Mouse (Mus musculus) CH12.LX (cell line): ENCODE measurements around the gene Galnt3. TPM values are rescaled to one million over a fixed set of nuclear protein-coding genes. Genes with fewer than 3 reads are reported as not detected.

Experiments used
- DNase-seq: peaks from one replicate; pipeline ENCODE4 v3.0.0-alpha.2; 2013; ENCODE audit errors: extremely low read depth
- H3K27ac ChIP-seq: 2 replicates; pipeline ENCODE4 v1.5.1; 2012; ENCODE audit warnings: low read depth, mild to moderate bottlenecking, control low read depth, moderate library complexity; ENCODE audit not compliant: insufficient read depth
- H3K27me3 ChIP-seq: replicated peaks from 2 replicates; pipeline ENCODE3; 2012; ENCODE audit warnings: inconsistent platforms
- H3K36me3 ChIP-seq, 2 experiments: replicated peaks in 1 of 2; 2 replicates each; pipeline versions ENCODE3 to v1.6.1; 2012; ENCODE audit warnings: inconsistent platforms in 1 of 2, low read length in 1 of 2, mild to moderate bottlenecking in 1 of 2, mixed read lengths in 1 of 2, moderate library complexity in 1 of 2; ENCODE audit not compliant: control insufficient read depth in 1 of 2, insufficient read depth in 1 of 2
- H3K4me1 ChIP-seq, 2 experiments: 2 replicates each; pipeline ENCODE4 v1.6.1; 2012; ENCODE audit warnings: inconsistent platforms in 1 of 2, moderate library complexity in 1 of 2; ENCODE audit not compliant: insufficient read depth in 2 of 2, control insufficient read depth in 1 of 2
- H3K4me2 ChIP-seq: 2 replicates; pipeline ENCODE4 v1.6.1; 2012; ENCODE audit warnings: low read depth, mild to moderate bottlenecking, control low read depth; ENCODE audit not compliant: poor library complexity, insufficient read depth, severe bottlenecking
- H3K4me3 ChIP-seq, 3 experiments: fragments of 150-350 bp in 1 of 3; sonication (generic) in 1 of 3; replicated peaks in 1 of 3; 2 replicates each; pipeline versions ENCODE3 to v1.5.1; 2011 to 2012; ENCODE audit warnings: low read depth in 2 of 3, low read length in 2 of 3, mild to moderate bottlenecking in 2 of 3, moderate library complexity in 2 of 3, control low read depth in 1 of 3, improper control_type of control experiment in 1 of 3, inconsistent platforms in 1 of 3, mixed read lengths in 1 of 3; ENCODE audit not compliant: poor library complexity in 1 of 3
- H3K79me2 ChIP-seq: replicated peaks from 2 replicates; pipeline ENCODE4 v1.6.1; 2012; ENCODE audit warnings: mild to moderate bottlenecking, moderate library complexity; ENCODE audit not compliant: control insufficient read depth, poor library complexity, insufficient read depth, severe bottlenecking; ENCODE audit errors: extremely low read depth
- H3K9ac ChIP-seq: 2 replicates; pipeline ENCODE4 v1.6.1; 2012; ENCODE audit warnings: low read depth, mild to moderate bottlenecking, control low read depth, moderate library complexity; ENCODE audit not compliant: insufficient read depth
- H3K9me3 ChIP-seq: replicated peaks from 2 replicates; pipeline ENCODE3; 2012; ENCODE audit warnings: low read length, inconsistent platforms, mixed read lengths
- CHD1 ChIP-seq: IDR thresholded peaks from 2 replicates; pipeline ENCODE4 v1.6.1; 2012; ENCODE audit warnings: low read depth, low read length, improper control_type of control experiment, inconsistent platforms
- CHD2 ChIP-seq: IDR thresholded peaks from 2 replicates; pipeline ENCODE4 v1.6.1; 2011; ENCODE audit warnings: low read length, improper control_type of control experiment
- CTCF ChIP-seq, 2 experiments: IDR thresholded peaks in 1 of 2; conservative IDR thresholded peaks in 1 of 2; 2 replicates each; pipeline ENCODE4 v1.5.1; 2011 to 2012; ENCODE audit warnings: low read depth in 2 of 2, low read length in 2 of 2, improper control_type of control experiment in 1 of 2, inconsistent platforms in 1 of 2, mild to moderate bottlenecking in 1 of 2, moderate library complexity in 1 of 2
- E2F4 ChIP-seq: IDR thresholded peaks from 2 replicates; pipeline ENCODE4 v1.6.1; 2011; ENCODE audit warnings: low read depth, low read length, improper control_type of control experiment; ENCODE audit not compliant: insufficient replicate concordance
- EP300 ChIP-seq: IDR thresholded peaks from 2 replicates; pipeline ENCODE4 v1.6.1; 2011; ENCODE audit warnings: low read length, improper control_type of control experiment
- ETS1 ChIP-seq: conservative IDR thresholded peaks from 2 replicates; pipeline ENCODE4 v1.6.1; 2012; ENCODE audit warnings: low read depth, mild to moderate bottlenecking, inconsistent platforms, low read length, improper control_type of control experiment, moderate library complexity
- HCFC1 ChIP-seq: IDR thresholded peaks from 2 replicates; pipeline ENCODE4 v1.6.1; 2012; ENCODE audit warnings: low read depth, mild to moderate bottlenecking, inconsistent platforms, low read length, improper control_type of control experiment
- JUN ChIP-seq: IDR thresholded peaks from 2 replicates; pipeline ENCODE4 v1.6.1; 2011; ENCODE audit warnings: low read depth, mild to moderate bottlenecking, low read length, improper control_type of control experiment, moderate library complexity; ENCODE audit not compliant: insufficient read depth
- JUND ChIP-seq: conservative IDR thresholded peaks from 2 replicates; pipeline ENCODE4 v1.6.1; 2011; ENCODE audit warnings: low read depth, low read length, improper control_type of control experiment
- MAFK ChIP-seq: IDR thresholded peaks from 2 replicates; pipeline ENCODE4 v1.6.1; 2011; ENCODE audit warnings: low read length, improper control_type of control experiment; ENCODE audit not compliant: insufficient replicate concordance
- MAX ChIP-seq: IDR thresholded peaks from 2 replicates; pipeline ENCODE4 v1.6.1; 2011; ENCODE audit warnings: low read length, improper control_type of control experiment
- MXI1 ChIP-seq: IDR thresholded peaks from 2 replicates; pipeline ENCODE4 v1.6.1; 2011; ENCODE audit warnings: mild to moderate bottlenecking, low read depth, low read length, improper control_type of control experiment
- MYC ChIP-seq: IDR thresholded peaks from 2 replicates; pipeline ENCODE4 v1.6.1; 2011; ENCODE audit warnings: low read depth, mild to moderate bottlenecking, improper control_type of control experiment, low read length
- NELFE ChIP-seq: IDR thresholded peaks from 2 replicates; pipeline ENCODE4 v1.6.1; 2011; ENCODE audit warnings: low read depth, low read length, improper control_type of control experiment
- NRF1 ChIP-seq: IDR thresholded peaks from 2 replicates; pipeline ENCODE4 v1.6.1; 2014; ENCODE audit warnings: low read depth, mild to moderate bottlenecking, inconsistent platforms, low read length, improper control_type of control experiment, moderate library complexity
- PAX5 ChIP-seq: IDR thresholded peaks from 2 replicates; pipeline ENCODE4 v1.6.1; 2012; ENCODE audit warnings: low read length, inconsistent platforms, mixed read lengths
- POLR2A ChIP-seq: IDR thresholded peaks from 2 replicates; pipeline ENCODE4 v1.6.1; 2011; ENCODE audit warnings: low read depth, mild to moderate bottlenecking, improper control_type of control experiment, low read length
- RAD21 ChIP-seq: IDR thresholded peaks from 2 replicates; pipeline ENCODE4 v1.6.1; 2011; ENCODE audit warnings: low read depth, mild to moderate bottlenecking, low read length, improper control_type of control experiment, moderate library complexity
- SIN3A ChIP-seq: IDR thresholded peaks from 2 replicates; pipeline ENCODE4 v1.6.1; 2012; ENCODE audit warnings: low read length, improper control_type of control experiment, inconsistent platforms
- SMC3 ChIP-seq: IDR thresholded peaks from 2 replicates; pipeline ENCODE4 v1.6.1; 2011; ENCODE audit warnings: low read depth, low read length, improper control_type of control experiment
- TBP ChIP-seq: conservative IDR thresholded peaks from 2 replicates; pipeline ENCODE4 v1.6.1; 2011; ENCODE audit warnings: low read depth, low read length, improper control_type of control experiment
- UBTF ChIP-seq: IDR thresholded peaks from 2 replicates; pipeline ENCODE4 v1.6.1; 2012; ENCODE audit warnings: low read depth, mild to moderate bottlenecking, inconsistent platforms, low read length, improper control_type of control experiment, moderate library complexity
- USF1 ChIP-seq: IDR thresholded peaks from 2 replicates; pipeline ENCODE4 v1.6.1; 2014; ENCODE audit warnings: low read depth, mild to moderate bottlenecking, inconsistent platforms, low read length, improper control_type of control experiment
- ZC3H11A ChIP-seq: IDR thresholded peaks from 2 replicates; pipeline ENCODE4 v1.6.1; 2012; ENCODE audit warnings: low read depth, mild to moderate bottlenecking, inconsistent platforms, low read length, improper control_type of control experiment
- ZKSCAN1 ChIP-seq: IDR thresholded peaks from 2 replicates; pipeline ENCODE4 v1.6.1; 2012; ENCODE audit warnings: low read depth, inconsistent platforms, low read length, improper control_type of control experiment, borderline replicate concordance
- ZMIZ1 ChIP-seq: IDR thresholded peaks from 2 replicates; pipeline ENCODE4 v1.6.1; 2012; ENCODE audit warnings: low read depth, mild to moderate bottlenecking, inconsistent platforms, low read length, improper control_type of control experiment
- ZNF384 ChIP-seq: IDR thresholded peaks from 2 replicates; pipeline ENCODE4 v1.6.1; 2012; ENCODE audit warnings: low read depth, low read length, improper control_type of control experiment, inconsistent platforms
- dilution Hi-C: fragments of 300-500 bp; cut with MboI; formaldehyde crosslinking; loops from 2 replicates; pipeline ENCODE4 v1.14.3; 2020; ENCODE audit warnings: low sequenced_read_pairs; ENCODE audit not compliant: extremely low pct_unique_long_range_greater_than_20kb, extremely low pct_ligation_motif_present
- in situ Hi-C: fragments of 300-500 bp; cut with MboI; formaldehyde crosslinking; loops from 3 replicates; pipeline ENCODE4 v1.14.3; 2019; ENCODE audit warnings: low sequenced_read_pairs, low pct_ligation_motif_present, low pct_unique_long_range_greater_than_20kb, mixed read lengths
- polyA plus RNA-seq: library from polyadenylated mRNA; unstranded; fragments of >175 nt; gene quantifications from 2 replicates; pipeline ENCODE4 v1.2.1, GENCODE M21; 2012; ENCODE audit warnings: low read depth; ENCODE audit not compliant: insufficient read length
- total RNA-seq, 2 experiments: library from RNA; depleted of rRNA; stranded (reverse); fragments of 300-350 nt in 1 of 2; fragments of >200 nt in 1 of 2; gene quantifications; 2 replicates each; pipeline ENCODE4 v1.2.3; 2012 to 2014

Galnt3 gene
- total and polyA plus RNA-seq, 3 experiments = 0.55 to 0.76 TPM; not detected in 1

- no peak overlapping the region for H3K4me2 ChIP-seq
- no peaks in the 10 kb centered on the region for H3K4me1 ChIP-seq
- H3K36me3 ChIP-seq = no peaks in the 10 kb centered on the region
- in situ Hi-C loops (no loop called here), dilution Hi-C loops (no loop called here)
- no peak overlapping the region for H3K9ac ChIP-seq
- H3K79me2 ChIP-seq = no peaks in the 10 kb centered on the region
- TF ChIP-seq POLR2A (no peak), HCFC1 (no peak), ZMIZ1 (no peak), TBP (no peak), JUND (no peak), NELFE (no peak), SMC3 (peak; percentile 47), ETS1 (no peak), CTCF (conservative IDR thresholded peaks at IDR 0.05 in 1 of 2, IDR thresholded peaks at IDR 0.05 in 1 of 2; ENCODE audit: low read depth in 2 of 2, low read length in 2 of 2) (peak; percentile 13 to 60; a peak in 2 of 4 replicates), MXI1 (no peak), MAX (no peak), ZKSCAN1 (no peak), ZC3H11A (no peak), MYC (no peak), EP300 (no peak), ZNF384 (no peak), RAD21 (peak; percentile 58), USF1 (no peak), PAX5 (no peak)
- DNase-seq = peak; percentile 40
- no peaks in the 10 kb centered on the region for H3K27me3 ChIP-seq
- H3K4me3 ChIP-seq = no peak overlapping the region
- H3K9me3 ChIP-seq = peaks cover 22% of the 10 kb centered on the region
- H3K27ac ChIP-seq = no peak overlapping the region
Measured at GRCm38 (mm10) chr2:66041917-66042419, 82.8 kb downstream of the Galnt3 start.

- Histone ChIP-seq H3K4me1 (no peaks in the 10 kb centered on the region), H3K27ac (no peak overlapping the region), H3K9me3 (peaks cover 22% of the 10 kb centered on the region), H3K79me2 (no peaks in the 10 kb centered on the region), H3K36me3 (no peaks in the 10 kb centered on the region), H3K4me3 (no peak overlapping the region), H3K9ac (no peak overlapping the region), H3K27me3 (no peaks in the 10 kb centered on the region), H3K4me2 (no peak overlapping the region)
- in situ Hi-C loops = no loop called here
- TF ChIP-seq E2F4 (no peak), TBP (no peak), MYC (no peak), CTCF (conservative IDR thresholded peaks at IDR 0.05 in 1 of 2, IDR thresholded peaks at IDR 0.05 in 1 of 2; ENCODE audit: low read depth in 2 of 2, low read length in 2 of 2) (no peak), POLR2A (no peak), MAFK (no peak), ZMIZ1 (no peak), NRF1 (no peak), JUN (no peak), EP300 (no peak), MAX (no peak), MXI1 (no peak), ZC3H11A (no peak), SIN3A (no peak), SMC3 (no peak), CHD1 (no peak), CHD2 (no peak), UBTF (no peak)
- no peak for DNase-seq
- dilution Hi-C loops = no loop called here
Measured at GRCm38 (mm10) chr2:66041203-66041916, 83.4 kb downstream of the Galnt3 start.
